Mouse (Mus musculus) layer of hippocampus, postnatal 10 days (tissue): ENCODE measurements at regions not wholly inside any gene's neighbourhood (a gene's known extent, or its start where the extent isn't known, plus 50 kb on each side); places are given as distances from the start of the nearest gene placed in this dataset.

Experiments
- DNase-seq, 2 experiments: peaks; one replicate each; pipeline ENCODE4 v3.0.0; 2021; ENCODE audit warnings: low spot score in 2 of 2
- microRNA-seq, 2 experiments: library from miRNA; unstranded; fragments of <30 nt; microRNA quantifications; one replicate each; pipeline ENCODE4 v1.2.0; 2021

DNA sequence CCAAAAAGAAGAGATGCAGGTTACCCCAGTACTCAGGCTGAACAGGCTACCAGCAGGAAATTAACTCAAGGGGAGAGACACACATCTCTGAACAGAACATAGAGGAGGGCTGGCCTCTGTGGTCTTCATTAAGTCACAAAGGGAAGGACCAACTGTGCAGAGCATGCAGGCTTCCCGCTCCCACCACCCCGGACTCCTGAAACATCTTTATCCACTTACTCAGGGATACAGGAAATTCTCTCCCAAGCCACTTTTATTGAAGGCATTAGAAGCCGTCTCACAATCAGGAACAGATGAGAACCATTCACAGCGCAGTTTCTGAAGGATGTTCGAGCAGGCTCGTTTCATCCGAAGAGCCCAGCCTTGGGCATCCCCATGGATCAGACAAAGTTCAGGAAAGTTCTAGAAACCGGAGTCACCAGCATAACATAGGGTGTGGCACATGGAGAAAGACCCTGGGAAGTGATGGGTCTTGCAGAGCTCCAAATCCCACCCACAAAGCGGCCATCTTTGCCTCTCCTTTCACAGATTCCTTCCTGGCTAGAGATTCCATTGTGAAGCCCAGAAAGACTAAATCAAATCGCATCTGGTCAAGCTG, 55.9 kb upstream of the Zbtb40 start:
- no peak for DNase-seq

DNA sequence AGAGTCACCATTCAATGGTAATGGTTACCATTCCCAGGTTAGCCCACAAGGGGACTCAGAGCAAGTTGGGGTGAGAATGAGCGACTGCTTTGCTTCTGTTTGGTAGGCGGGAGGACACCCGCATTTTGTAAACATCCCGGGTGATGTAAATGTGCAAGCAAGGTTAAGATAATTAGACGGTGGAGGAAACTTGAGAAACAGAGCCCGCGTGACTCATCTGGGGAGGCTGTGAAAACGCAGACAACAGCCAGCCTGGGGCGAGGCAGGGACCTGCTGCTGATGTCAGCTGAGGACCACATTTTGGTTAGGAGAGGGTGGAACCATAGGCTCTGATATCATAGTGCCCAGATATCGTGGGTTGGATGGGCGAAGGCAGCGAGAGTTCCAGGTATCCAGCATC, 52.6 kb upstream of the Zbtb40 start:
- DNase-seq = no peak

GRCm38 (mm10) chr4:137100756-137101155, 52.2 kb upstream of the Zbtb40 start:
- no peak for DNase-seq

Small RNAs in the stretch of these regions (microRNA-seq; reads per million reads assigned to microRNA genes)
- 0 reads per million in 2 experiments for gene Gm23263
- 0 reads per million in 2 experiments for gene Gm25399
